Mouse (Mus musculus) kidney, postnatal 4 days (tissue): ENCODE results near the gene Dusp18.
A peak's percentile ranks its signal among the peaks of the same experiment; 100 is the strongest.
"Not testable (repeated sequence)": the region's sequence is repeated elsewhere in the genome, so short reads cannot be mapped to it uniquely, and the experiment has no call there.

Experiments
- DNase-seq, 2 experiments: peaks; one replicate each; pipeline ENCODE4 v3.0.0; 2021; ENCODE audit warnings: mixed read lengths in 2 of 2

Gene Dusp18

GRCm38 (mm10) chr11:3895458-3895857 lies 418 bp downstream of the Dusp18 start:
- no peak for DNase-seq

DNA sequence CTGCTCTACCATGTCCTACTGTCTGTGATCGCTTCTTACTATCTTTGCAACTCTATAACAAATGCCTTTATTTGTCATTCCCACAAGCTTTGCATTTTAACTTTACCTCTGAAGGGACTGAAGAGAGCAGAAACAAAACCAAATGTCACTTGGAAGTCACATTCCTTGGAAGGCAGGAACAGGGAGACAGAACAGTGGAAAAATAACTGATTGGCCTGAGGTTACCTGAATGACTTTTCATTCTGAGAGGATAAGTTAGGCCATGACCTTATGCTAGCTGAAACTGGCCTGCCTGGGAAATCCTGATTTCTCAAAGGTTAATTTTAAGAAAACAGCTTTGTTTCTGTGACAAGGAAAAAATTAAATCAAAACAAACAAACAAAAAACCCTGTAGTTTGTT lies 893 bp downstream of the Dusp18 start:
- DNase-seq: no peak

DNA sequence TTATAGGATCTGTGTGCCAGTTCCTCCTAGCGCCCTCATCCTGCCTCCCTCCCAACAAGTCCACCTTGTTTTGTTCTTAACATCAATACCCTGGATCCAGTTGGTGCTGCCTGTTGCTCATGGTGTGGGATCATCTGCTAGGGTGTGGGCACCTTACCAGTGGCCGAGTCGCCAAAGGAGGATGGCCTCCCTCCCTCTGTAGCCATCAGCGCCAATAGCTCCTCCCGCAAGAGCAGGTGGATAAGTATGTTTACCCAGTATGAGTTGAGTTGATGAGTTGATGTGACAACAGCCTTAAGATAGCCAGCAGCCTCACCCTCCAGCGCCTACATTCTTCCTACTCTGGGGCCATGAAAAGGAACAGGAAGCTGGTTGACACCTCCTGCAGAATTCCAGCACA lies 5.3 kb downstream of the Dusp18 start:
- no peak for DNase-seq

DNA sequence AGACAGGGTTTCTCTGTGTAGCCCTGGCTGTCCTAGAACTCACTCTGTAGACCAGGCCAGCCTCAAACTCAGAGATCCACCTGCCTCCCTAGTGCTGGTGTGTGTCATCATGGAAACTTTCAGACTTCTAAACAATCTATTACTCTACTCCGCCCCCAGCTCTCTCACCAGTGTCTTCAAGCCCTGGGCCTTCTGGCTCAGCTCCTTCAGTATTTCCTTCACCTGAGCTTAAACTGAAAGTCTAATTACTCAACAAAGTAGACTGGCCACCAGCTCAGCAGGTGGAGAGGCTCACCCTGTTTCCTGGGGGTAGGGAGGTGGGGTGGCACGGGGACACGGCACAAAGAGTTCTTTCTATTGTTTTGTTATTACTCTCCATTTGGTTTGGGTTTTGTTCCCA lies 7.5 kb downstream of the Dusp18 start:
- no peak for DNase-seq

- DNase-seq: peak; percentile 61 to 75
Observed at GRCm38 (mm10) chr11:3903046-3903445, 8.0 kb downstream of the Dusp18 start.

DNA sequence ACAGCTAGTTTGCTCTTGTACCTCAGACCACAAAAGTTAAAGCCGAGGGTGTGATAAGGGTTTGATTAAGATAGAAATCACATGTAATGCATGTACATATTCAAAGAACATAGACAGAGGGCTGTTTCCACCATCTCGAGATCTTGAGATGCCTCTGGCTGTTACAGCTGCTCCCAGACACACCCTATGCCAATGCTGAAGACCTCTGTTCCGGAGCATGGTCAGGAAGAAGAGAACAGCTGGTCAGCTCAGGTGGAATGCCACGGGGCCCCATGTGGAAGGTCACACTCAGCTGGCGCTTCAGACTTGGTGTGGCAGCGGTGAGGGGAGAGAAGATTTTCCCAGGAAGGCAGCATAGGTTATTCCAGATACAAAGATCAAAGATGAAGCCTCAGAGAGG lies 9.6 kb downstream of the Dusp18 start:
- DNase-seq: no peak

GRCm38 (mm10) chr11:3905446-3905845 lies 10.4 kb downstream of the Dusp18 start:
- DNase-seq: no peak

- DNase-seq: no peak
Observed at GRCm38 (mm10) chr11:3909236-3909635, 14.2 kb downstream of the Dusp18 start.

GRCm38 (mm10) chr11:3910513-3911310 lies 15.7 kb downstream of the Dusp18 start:
- DNase-seq: peak in 1 of 2 experiments; percentile 31

DNA sequence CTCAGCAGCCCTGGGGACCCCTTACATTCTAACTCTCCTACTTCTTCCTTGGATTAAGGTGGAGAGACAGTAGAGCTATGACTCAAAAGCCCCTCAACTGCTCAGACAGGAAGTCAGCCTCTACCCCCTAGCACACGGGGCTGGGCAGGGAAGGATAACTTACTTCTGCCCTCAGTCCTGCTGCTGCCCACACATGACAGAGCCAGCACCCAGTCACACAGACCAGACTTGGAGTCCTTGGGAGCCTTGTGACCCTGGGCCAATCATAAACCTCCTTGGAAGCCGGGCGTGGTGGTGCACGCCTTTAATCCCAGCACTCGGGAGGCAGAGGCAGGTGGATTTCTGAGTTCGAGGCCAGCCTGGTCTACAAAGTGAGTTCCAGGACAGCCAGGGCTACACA lies 16.4 kb downstream of the Dusp18 start:
- not testable (repeated sequence) for DNase-seq

GRCm38 (mm10) chr11:3912100-3912874 lies 17.2 kb downstream of the Dusp18 start:
- peak in 1 of 2 experiments; percentile 42 for DNase-seq

DNA sequence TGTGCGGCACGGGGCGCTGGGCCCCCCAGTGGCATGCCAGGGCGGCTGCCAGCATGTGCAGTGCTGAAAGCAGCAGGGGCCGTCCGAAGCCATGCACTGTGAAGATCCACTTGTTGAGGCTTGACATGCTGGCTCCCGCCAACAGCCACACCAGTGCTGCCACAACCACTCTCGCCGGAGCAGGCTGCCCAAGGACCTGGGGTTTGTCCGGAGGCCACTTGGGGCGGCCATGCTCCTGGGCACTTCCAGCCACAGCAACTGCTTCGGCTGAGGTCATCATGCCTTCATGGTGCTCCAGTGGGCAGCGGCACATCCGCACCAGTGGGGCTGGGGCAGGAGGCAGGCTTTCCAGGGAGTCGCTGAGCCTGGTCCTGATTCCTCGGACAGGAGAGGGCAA lies 17.8 kb downstream of the Dusp18 start:
- peak; percentile 34 to 62 for DNase-seq

GRCm38 (mm10) chr11:3913316-3914108 lies 18.5 kb downstream of the Dusp18 start:
- DNase-seq: peak; percentile 88 to 92

- peak; percentile 93 for DNase-seq
Observed at GRCm38 (mm10) chr11:3914109-3914840, 19.2 kb downstream of the Dusp18 start, which contains the start of gene Slc35e4. Slc35e4 (minus strand) TSS chr11:3914664.

- DNase-seq: peak; percentile 16 to 41
Observed at GRCm38 (mm10) chr11:3918738-3919137, 23.7 kb downstream of the Dusp18 start.

DNA sequence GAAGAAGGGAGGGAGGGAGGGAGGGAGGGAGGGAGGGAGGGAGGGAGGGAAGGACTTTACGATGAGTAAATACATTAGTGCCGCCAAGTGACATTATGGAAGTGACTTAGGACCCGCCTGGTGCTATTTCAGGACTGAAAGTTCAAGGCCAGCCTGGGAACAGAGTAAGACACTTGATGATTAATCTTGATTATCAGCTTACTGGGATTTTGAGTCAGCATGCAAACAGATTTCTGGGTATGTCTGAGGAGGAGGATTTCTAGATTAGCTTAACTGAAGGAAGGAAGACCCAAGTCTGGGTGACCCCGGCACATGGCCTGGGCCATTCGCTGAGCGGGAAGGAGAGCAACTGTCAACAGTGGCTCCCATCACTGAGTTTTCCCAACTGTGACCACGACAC lies 25.4 kb downstream of the Dusp18 start:
- DNase-seq: no peak

GRCm38 (mm10) chr11:3921281-3921850 lies 26.3 kb downstream of the Dusp18 start:
- DNase-seq: peak; percentile 63 to 72

- DNase-seq: no peak
Observed at GRCm38 (mm10) chr11:3922115-3922514, 27.1 kb downstream of the Dusp18 start.

- no peak for DNase-seq
Observed at GRCm38 (mm10) chr11:3922731-3923130, 27.7 kb downstream of the Dusp18 start.

- no peak for DNase-seq
Observed at GRCm38 (mm10) chr11:3925916-3926315, 30.9 kb downstream of the Dusp18 start.

- peak; percentile 0 to 2 for DNase-seq
Observed at GRCm38 (mm10) chr11:3930019-3930418, 35.0 kb downstream of the Dusp18 start.

GRCm38 (mm10) chr11:3930931-3931330 lies 35.9 kb downstream of the Dusp18 start:
- DNase-seq: no peak
